Mouse (Mus musculus): ENCODE data around the gene Fam189a1. TPM values are rescaled to one million over a fixed set of nuclear protein-coding genes. Genes with fewer than 3 reads are reported as not detected.

Gene Fam189a1
- polyA plus RNA-seq, 1 experiment from 2014 or later: 0.45 TPM

DNA sequence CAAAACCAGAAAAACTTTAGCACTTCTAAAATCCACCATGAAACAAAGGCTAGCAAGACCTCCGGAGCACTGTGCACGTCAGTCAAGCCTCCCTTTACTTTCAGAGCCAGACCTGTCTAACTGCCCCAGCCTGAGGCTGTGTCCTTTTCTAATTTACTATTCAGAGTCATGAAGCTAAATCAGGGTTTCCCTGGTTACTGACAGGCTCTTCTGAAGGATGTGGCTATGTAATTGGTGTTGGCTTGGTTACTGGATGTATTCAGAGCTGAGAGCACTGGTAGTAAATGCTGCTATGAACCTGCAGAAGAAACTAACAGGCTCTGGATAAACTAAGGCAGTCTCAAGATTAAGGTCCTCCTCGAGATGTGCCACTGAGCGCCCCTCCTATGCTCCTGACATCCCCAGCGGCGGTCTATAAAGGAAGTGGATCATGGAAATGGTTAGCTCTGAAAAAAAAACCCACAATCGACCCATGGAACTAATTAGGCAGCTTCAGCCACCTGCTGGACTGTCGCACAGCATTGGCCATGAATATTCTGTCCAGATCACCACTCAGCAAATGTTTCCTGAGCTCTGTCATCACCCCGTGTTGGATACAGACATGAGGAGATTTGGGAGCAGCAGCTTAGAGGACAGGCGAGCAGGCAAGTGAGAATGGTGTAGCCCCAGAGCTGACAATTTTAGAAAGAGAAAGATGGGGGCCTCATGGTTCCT is 315.3 kb downstream of the Fam189a1 start:
- H3K27me3 ChIP-seq (ENCODE audit: insufficient read depth, poor library complexity, severe bottlenecking): no peaks in the 10 kb centered on the region
- no peaks in the 10 kb centered on the region for H3K36me3 ChIP-seq
- no peak overlapping the region for H3K27ac ChIP-seq
- WGBS: 72% methylated on average over 10 of the region's 10 CpGs
- H3K4me1 ChIP-seq: peaks cover 8% of the 10 kb centered on the region
- DNase-seq (ENCODE audit: low spot score): no peak
- H3K9me3 ChIP-seq: no peaks in the 10 kb centered on the region
- no peak overlapping the region for H3K4me3 ChIP-seq

DNA sequence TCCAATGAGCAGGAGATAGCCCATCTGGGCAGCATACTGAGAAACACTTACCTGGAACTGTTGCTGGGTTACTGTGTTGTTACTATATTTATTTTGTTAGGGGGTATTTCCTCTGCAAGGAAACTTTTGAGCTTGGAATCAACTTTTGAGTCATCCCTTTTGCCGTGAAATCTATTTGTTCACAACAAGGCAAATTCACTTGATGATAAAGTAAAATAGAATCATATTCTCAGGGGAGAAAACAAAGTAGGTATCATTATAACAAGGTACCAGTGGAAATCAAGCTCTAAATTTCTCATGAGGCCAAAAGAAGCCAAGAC is 315.8 kb downstream of the Fam189a1 start:
- Histone ChIP-seq H3K27ac (no peak overlapping the region), H3K9me3 (no peaks in the 10 kb centered on the region), H3K4me3 (peak overlapping the region; percentile 54), H3K36me3 (no peaks in the 10 kb centered on the region), H3K27me3 (ENCODE audit: insufficient read depth, poor library complexity, severe bottlenecking) (no peaks in the 10 kb centered on the region), H3K4me1 (peaks cover 8% of the 10 kb centered on the region)
- no peak for DNase-seq (ENCODE audit: low spot score)
- 63% methylated on average over 1 of the region's 1 CpGs for WGBS

DNA sequence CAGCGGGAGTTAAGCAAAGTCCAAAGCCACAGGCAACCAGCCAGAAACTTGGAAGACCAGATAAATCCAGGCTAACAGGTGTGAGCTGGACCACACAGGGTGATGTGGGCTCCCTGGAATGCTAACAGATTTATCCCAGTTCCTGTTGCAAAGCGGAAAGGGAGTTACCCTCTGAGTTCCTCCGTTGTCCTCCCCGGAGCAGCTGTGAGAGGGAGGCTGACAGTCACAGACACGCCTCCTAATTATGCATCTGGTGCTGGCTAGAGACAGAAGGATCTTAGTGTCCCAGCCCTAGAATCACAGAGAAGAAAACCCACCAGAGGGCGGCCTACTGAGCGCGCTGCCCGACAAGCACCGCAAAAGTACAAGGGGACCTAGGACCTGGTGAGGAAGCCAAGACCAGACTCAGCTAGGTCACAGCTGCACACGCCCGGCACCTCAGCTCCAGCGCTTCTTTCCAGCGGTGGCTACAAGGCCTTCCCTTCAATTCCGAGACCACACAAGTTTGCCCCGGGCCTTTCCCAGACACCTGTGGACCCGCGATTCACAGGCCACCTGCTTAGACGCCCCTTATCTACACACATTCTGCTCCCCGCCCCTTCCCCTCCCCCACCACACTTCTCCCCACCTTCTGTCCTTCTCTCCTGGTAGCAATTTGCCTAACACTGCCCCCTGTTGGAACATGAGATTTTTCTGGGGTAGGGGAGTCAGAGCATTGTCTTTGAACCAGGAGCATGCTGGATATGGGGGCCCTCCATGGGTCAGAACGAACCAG is 316.4 kb downstream of the Fam189a1 start:
- H3K27me3 ChIP-seq (ENCODE audit: insufficient read depth, poor library complexity, severe bottlenecking): no peaks in the 10 kb centered on the region
- H3K36me3 ChIP-seq: no peaks in the 10 kb centered on the region
- H3K4me3 ChIP-seq: peak overlapping the region; percentile 54
- WGBS: 3% methylated on average over 21 of the region's 21 CpGs
- H3K9me3 ChIP-seq: no peaks in the 10 kb centered on the region
- H3K27ac ChIP-seq: peak overlapping the region; percentile 64; the same call in 1 of the 2 replicates
- peak; percentile 81 for DNase-seq (ENCODE audit: low spot score)
- H3K4me1 ChIP-seq: peaks cover 8% of the 10 kb centered on the region

DNA sequence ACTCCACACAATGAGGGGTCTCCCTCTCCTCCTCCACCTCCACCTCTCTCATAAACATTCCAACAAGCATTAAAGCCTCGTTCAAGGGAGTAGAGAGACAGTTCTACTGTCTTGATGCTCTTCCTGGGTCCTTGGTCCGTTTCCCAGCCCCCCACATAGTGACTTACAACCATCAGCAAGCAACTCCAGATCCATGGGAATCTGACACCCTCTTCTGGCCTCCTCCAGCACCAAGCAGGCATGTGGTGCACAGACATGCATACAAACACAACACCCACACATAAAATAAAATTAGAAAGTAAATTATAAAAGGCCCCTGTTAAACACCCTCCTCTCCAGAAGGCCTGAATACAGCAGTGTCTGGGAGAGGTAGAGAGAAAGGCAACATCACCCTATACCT is 317.1 kb downstream of the Fam189a1 start:
- no peaks in the 10 kb centered on the region for H3K36me3 ChIP-seq
- H3K4me1 ChIP-seq: peaks cover 8% of the 10 kb centered on the region
- H3K4me3 ChIP-seq: peak overlapping the region; percentile 54
- no peak overlapping the region for H3K27ac ChIP-seq
- DNase-seq (ENCODE audit: low spot score): no peak
- H3K27me3 ChIP-seq (ENCODE audit: insufficient read depth, poor library complexity, severe bottlenecking): no peaks in the 10 kb centered on the region
- H3K9me3 ChIP-seq: no peaks in the 10 kb centered on the region
- 77% methylated on average over 2 of the region's 2 CpGs for WGBS

DNA sequence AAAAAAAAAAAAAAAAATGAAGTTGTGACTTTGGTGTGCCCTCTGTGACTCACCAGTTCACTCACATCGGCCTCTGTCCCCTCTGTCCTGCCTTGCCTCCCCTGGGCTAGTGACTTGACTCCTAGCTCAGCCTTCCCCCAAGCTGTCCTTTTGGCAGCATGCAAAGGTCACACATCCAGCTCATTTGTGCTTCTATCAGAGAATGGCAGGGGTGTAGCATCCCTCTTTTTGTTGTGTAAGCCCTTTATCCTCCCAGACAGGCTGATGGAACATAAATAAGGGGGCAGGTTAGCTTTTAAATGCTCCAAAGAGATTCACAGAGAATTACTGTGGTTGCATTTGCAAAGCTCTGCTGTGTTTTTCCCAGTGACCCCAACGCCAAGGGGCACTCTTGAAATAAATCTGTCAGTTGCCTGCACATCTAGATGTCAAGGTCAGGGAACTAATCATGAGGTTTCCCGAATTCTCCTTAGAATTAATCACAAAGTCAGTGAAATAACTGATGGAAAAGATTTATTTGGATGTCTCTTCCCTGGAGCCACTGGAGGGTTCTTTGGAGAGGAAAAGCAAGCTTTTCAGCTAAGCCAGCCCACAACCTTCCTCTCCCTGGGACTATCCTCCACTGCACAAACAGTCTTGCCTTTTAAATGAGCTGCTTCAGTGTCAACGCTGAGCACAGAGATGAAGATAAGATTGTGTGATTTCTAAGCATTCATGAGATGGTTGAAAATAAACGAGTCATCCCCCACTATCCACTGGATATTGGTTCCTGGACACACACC is 326.0 kb downstream of the Fam189a1 start:
- no peak for DNase-seq (ENCODE audit: low spot score)
- WGBS: 49% methylated on average over 5 of the region's 5 CpGs

DNA sequence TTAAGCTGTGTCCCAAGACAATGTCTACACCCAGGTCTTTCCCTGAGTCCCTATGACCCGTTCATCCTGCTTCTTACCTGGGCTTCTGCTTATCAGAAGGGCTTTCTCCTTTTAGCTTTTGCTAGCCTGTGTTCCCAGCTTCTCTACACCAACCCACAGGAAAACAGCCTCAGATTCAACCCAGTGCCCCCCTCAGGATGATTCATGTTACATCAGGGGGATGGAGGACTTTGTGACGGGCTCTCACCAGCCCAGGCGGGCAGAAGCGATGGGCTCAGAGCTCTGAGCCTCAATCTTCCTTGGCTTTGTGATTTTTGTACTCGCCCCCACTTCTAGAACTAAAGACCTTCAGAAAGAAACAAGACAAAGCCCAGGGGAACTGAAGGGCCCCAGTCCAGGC is 335.3 kb downstream of the Fam189a1 start:
- Histone ChIP-seq H3K27me3 (ENCODE audit: insufficient read depth, poor library complexity, severe bottlenecking) (no peaks in the 10 kb centered on the region), H3K4me3 (no peak overlapping the region), H3K9me3 (no peaks in the 10 kb centered on the region), H3K36me3 (no peaks in the 10 kb centered on the region), H3K27ac (no peak overlapping the region), H3K4me1 (no peaks in the 10 kb centered on the region)
- no peak for DNase-seq (ENCODE audit: low spot score)
- WGBS: 67% methylated on average over 5 of the region's 5 CpGs

More for the DNA sequence above, 326.0 kb downstream of the Fam189a1 start:
- 0 out of 2 replicates have a peak, but pooled peaks cover 2% of the 10 kb centered on the region for H3K9me3 ChIP-seq
- H3K36me3 ChIP-seq: no peaks in the 10 kb centered on the region
- no peak overlapping the region for H3K27ac ChIP-seq
- H3K4me1 ChIP-seq: no peaks in the 10 kb centered on the region
- no peaks in the 10 kb centered on the region for H3K27me3 ChIP-seq (ENCODE audit: insufficient read depth, poor library complexity, severe bottlenecking)
- no peak overlapping the region for H3K4me3 ChIP-seq

DNA sequence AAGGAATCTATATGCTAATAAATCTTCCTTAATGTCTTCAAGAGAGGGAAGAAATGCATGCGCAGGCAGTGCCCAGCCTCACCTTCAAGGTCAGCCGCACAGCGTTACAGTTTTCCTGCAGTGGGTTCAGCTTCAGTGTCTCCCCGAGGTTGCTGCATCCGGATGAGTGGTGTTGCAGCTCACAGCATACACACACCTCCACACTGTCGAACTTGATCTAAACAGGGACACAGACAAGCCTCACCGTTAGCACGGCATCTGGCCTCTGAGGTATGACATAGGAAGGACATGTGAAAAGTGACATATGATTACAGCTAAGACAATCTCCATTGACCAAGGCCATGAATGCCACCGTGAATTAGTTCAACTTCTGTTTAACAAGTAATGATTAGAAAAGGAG is 336.7 kb downstream of the Fam189a1 start:
- no peaks in the 10 kb centered on the region for H3K4me1 ChIP-seq
- no peak overlapping the region for H3K4me3 ChIP-seq
- 85% methylated on average over 9 of the region's 9 CpGs for WGBS
- no peak for DNase-seq (ENCODE audit: low spot score)
- no peak overlapping the region for H3K27ac ChIP-seq
- H3K36me3 ChIP-seq: no peaks in the 10 kb centered on the region
- no peaks in the 10 kb centered on the region for H3K9me3 ChIP-seq
- no peaks in the 10 kb centered on the region for H3K27me3 ChIP-seq (ENCODE audit: insufficient read depth, poor library complexity, severe bottlenecking)

DNA sequence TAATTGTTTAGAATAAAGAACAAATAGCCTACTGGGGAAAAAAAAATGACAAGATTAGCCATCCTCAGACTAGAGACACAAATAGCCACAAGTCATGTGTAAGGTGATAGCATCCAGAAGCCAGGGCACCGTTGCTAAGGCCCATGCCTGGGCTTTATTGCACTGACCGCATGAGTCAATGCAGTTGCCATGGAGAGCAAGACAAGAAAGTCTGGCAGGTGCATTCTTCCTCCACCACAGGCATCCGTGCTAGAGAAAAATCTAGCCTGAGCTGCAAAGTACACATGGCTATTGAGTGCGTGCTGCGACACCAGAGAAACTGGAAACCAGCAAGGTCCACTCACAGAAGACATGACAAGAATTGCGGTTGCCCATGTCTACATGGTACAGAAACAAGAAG is 347.5 kb downstream of the Fam189a1 start:
- Histone ChIP-seq H3K27ac (no peak overlapping the region), H3K9me3 (no peaks in the 10 kb centered on the region), H3K27me3 (ENCODE audit: insufficient read depth, poor library complexity, severe bottlenecking) (no peaks in the 10 kb centered on the region), H3K4me1 (no peaks in the 10 kb centered on the region), H3K4me3 (no peak overlapping the region), H3K36me3 (no peaks in the 10 kb centered on the region)
- 68% methylated on average over 6 of the region's 6 CpGs for WGBS
- DNase-seq (ENCODE audit: low spot score): no peak

DNA sequence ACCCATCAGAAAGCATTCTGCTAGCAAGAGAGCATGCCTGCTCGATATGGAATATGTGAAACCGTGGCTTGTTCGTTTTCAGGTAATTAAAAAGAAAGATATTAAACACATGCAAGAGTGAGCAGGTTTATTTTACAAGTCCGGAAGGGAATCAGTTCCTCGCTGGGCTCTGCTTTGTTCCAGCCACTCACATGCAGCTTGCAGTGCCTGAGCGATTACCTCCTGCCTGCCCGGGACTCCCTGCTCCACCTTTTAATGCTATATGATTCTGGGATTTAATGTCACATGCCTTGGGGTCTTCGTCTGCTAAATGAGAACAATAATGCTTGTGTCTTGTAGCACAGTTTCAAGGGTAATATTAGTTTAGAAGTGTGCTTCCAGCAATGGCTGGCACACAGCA is 351.3 kb downstream of the Fam189a1 start:
- Histone ChIP-seq H3K27me3 (ENCODE audit: insufficient read depth, poor library complexity, severe bottlenecking) (no peaks in the 10 kb centered on the region), H3K4me3 (no peak overlapping the region), H3K36me3 (no peaks in the 10 kb centered on the region), H3K4me1 (no peaks in the 10 kb centered on the region), H3K9me3 (no peaks in the 10 kb centered on the region), H3K27ac (no peak overlapping the region)
- WGBS: 82% methylated on average over 8 of the region's 8 CpGs
- DNase-seq (ENCODE audit: low spot score): no peak

DNA sequence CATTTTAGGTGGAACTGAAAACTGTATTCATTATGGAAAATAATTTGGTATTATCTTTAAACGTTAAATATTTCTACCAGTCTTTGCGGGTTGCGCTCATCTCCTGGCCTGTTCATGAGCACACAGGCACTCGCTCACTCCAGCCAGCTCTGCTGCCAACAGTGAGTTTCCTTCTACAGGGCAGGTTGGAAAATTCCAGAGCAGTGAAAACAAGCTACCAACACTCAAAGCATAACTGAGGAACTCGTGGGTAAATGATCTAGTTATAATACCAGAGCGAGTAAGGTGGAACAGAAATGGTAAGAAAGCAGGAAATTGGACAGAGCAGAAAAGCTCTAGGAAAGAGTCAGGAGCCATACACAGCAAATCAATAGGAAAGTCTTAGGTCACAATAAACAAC is 360.8 kb downstream of the Fam189a1 start:
- no peaks in the 10 kb centered on the region for H3K27me3 ChIP-seq (ENCODE audit: insufficient read depth, poor library complexity, severe bottlenecking)
- no peaks in the 10 kb centered on the region for H3K9me3 ChIP-seq
- no peak for DNase-seq (ENCODE audit: low spot score)
- H3K4me3 ChIP-seq: no peak overlapping the region
- WGBS: 76% methylated on average over 6 of the region's 6 CpGs
- H3K36me3 ChIP-seq: no peaks in the 10 kb centered on the region
- H3K27ac ChIP-seq: peak overlapping the region; percentile 13; the same call in 1 of the 2 replicates
- 0 out of 2 replicates have a peak, but pooled peaks cover 3% of the 10 kb centered on the region for H3K4me1 ChIP-seq

DNA sequence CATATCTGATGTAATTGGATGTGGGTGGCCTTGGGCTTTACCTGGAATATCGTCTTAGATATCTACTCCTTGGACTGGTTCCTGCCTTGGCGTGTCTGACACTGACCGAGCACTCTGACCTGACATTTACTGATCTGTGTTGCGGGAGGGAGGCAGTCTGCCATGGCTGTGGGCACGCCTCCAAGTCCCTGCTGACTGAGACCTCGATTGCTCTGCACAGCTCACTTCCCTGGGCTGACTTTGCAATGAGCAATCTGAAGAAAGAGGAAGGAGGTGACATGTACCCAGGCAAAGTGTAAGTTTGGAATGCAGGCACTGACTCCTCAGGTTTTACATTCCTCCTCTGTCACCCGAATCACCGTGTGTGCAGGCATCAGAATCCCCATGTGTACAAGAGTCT is 364.3 kb downstream of the Fam189a1 start:
- Histone ChIP-seq H3K9me3 (no peaks in the 10 kb centered on the region), H3K4me1 (0 out of 2 replicates have a peak, but pooled peaks cover 3% of the 10 kb centered on the region), H3K4me3 (no peak overlapping the region), H3K27ac (no peak overlapping the region), H3K27me3 (ENCODE audit: insufficient read depth, poor library complexity, severe bottlenecking) (no peaks in the 10 kb centered on the region), H3K36me3 (no peaks in the 10 kb centered on the region)
- 73% methylated on average over 8 of the region's 8 CpGs for WGBS
- no peak for DNase-seq (ENCODE audit: low spot score)

DNA sequence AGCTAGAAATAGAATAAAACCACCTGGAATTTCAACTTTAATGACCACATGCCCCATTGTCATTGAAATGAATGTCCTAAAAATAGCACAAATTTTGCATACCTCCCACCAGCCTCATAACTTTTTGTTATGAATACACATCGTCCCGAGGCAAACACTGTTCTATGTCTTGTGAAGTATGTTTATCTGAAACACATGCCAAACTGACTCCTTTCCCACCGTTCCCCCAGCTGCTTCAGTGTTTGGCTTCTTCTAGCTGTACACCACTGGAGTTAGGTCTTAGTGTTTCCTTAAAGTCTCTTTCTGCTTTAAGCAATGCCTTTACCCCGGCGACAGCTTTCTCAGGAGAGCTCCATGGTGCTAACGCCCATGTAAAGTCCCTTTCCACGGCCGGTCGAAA is 365.2 kb downstream of the Fam189a1 start:
- Histone ChIP-seq H3K4me3 (no peak overlapping the region), H3K4me1 (0 out of 2 replicates have a peak, but pooled peaks cover 3% of the 10 kb centered on the region), H3K27ac (no peak overlapping the region), H3K36me3 (no peaks in the 10 kb centered on the region), H3K9me3 (no peaks in the 10 kb centered on the region), H3K27me3 (ENCODE audit: insufficient read depth, poor library complexity, severe bottlenecking) (no peaks in the 10 kb centered on the region)
- no peak for DNase-seq (ENCODE audit: low spot score)
- 80% methylated on average over 9 of the region's 9 CpGs for WGBS

DNA sequence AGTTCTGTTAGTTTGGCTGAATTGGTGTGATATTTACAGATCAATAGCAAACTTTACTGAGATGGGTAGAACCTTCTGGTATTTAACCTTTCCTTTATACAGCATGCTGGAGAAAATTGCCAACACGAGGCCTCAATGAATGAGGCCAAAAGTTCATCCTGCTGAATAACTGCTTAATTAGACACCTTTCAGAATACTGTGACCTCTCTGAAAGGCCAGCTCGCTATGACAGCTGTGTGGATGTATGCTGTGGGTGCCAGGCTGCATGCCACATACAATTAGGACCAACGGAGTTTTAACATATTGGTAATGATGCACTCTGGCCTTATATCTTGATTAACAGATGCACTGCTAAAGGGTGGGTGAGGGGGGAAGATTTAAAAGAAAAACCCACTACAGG is 371.3 kb downstream of the Fam189a1 start:
- no peak overlapping the region for H3K4me3 ChIP-seq
- H3K9me3 ChIP-seq: no peaks in the 10 kb centered on the region
- H3K27me3 ChIP-seq (ENCODE audit: insufficient read depth, poor library complexity, severe bottlenecking): no peaks in the 10 kb centered on the region
- H3K36me3 ChIP-seq: no peaks in the 10 kb centered on the region
- 67% methylated on average over 3 of the region's 3 CpGs for WGBS
- H3K27ac ChIP-seq: no peak overlapping the region
- DNase-seq (ENCODE audit: low spot score): no peak
- H3K4me1 ChIP-seq: no peaks in the 10 kb centered on the region
